Mouse (Mus musculus) monocyte, adult 59 days (primary cell): ENCODE data around the gene Extl1. TPM values are rescaled to one million over a fixed set of nuclear protein-coding genes. Genes with fewer than 3 reads are reported as not detected.

Experiments used
- total RNA-seq, 2 experiments: library from RNA; stranded (reverse); gene quantifications; one replicate each; pipeline ENCODE4 v1.2.4; 2023

Extl1 gene
- under 1 TPM; 0.10 to 0.39 TPM for total RNA-seq

GRCm38 (mm10) chr4:134383750-134384149, at the start of gene Extl1:
TSS of gene Extl1 (minus strand) at chr4:134383850.

DNA sequence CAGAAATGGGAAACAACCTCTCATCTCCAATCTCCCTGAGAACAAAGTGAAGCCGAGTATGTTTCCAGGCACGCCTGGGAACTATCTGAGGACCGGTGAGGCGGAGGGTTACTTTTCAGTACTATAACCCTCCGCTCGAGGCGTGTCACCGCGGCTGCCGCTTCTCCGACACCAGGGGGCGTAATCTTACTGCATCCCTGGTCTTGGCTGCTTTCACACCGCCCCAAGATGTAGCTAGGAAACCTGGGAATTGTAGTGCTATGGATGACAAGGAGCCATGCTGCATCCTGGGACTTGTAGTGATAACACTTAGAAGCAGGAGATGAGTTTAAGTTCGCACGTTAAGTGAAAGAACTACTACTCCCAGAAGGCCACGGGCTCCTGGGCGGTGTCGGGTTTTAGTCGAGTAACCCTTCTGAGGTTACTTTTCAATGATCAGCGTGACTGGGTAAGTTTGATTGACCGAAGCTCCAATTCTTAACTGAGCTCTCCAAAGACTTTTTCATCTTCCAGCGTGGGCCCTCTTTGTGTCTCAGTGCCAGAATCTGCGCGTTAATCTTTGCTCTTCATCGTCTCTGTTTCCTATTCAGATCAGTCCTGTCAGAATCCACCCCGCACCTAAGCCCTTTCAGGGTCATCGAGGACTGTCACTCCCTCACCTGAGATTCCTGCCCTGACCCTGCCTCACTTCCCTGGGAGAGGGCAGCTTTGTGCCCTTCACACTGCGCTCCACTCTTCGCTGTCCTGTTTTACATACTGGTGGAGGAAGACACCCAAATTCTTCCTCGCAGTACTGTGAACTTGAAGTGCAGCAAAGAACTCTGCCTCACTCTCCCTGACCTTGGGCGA, 12.6 kb upstream of the Extl1 start, which contains the start of gene Pafah2:
Gene Pafah2, plus strand, starts transcription at position 344 of the 849 bp plus-strand sequence.

DNA sequence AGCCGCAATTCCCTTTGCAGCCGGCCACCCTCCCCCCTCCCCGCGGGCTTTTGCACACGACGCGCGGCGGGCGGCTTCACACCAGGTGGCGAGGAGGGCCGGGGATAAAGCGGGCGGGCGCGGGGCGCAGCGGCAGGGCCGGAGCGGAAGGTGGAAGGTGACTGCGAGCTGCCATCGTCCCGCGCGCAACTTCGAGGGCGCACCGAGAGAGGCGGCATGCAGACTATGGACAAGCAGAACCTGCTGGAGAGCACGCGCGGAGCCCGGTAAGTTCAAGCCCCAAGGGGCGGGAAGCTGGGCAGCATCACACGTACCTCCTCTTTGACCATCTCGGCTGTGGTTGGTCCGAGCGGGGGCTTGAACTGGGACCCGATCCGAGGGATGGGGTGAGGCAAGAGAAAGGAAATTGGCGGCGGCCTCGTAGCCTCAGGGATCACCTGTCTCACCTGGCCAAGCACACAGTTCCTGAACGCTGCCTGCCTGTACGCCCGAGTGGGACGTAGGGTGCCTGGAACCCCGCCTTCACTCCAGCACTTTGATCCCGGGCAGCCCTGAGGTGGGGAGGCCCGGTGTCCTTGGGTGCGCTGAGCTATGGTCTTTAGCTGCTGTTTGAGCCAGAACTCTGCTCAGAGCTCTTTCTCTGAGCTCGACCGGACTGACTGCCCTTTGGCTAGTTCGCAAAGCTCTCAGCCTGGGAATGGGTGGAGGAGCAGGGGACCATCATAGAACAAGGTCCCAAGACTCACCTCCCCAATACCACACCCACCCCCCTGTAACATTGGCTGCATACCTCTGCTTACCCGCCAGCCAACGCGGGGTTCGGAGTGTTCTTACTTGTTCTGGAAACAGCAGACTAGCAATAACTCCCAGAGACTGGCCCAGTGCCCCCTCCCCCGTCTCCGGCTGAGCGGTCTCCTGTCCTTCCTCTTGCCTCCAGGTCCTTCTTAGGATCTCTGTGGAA, 40.3 kb downstream of the Extl1 start, which contains the start of gene Slc30a2:
Gene Slc30a2, plus strand, starts transcription at position 111 of the 961 bp plus-strand sequence.

GRCm38 (mm10) chr4:134314876-134315275, 68.8 kb downstream of the Extl1 start, which contains the start of gene Trim63:
TSS of gene Trim63 (plus strand) at chr4:134315120.

Other genes starting within 250 kb of the Extl1 start
- 10 to 100 TPM; 14.3 to 16.1 TPM for gene Cep85, start 196.7 kb downstream of the Extl1 start, total RNA-seq
- gene Gm7534, start 180.8 kb downstream of the Extl1 start, total RNA-seq: not detected
- gene Catsper4, start 156.5 kb downstream of the Extl1 start, total RNA-seq: not detected
- not detected for gene Cnksr1, start 145.5 kb downstream of the Extl1 start, total RNA-seq
- not detected for gene E130218I03Rik, start 140.2 kb downstream of the Extl1 start, total RNA-seq
- 10 to 100 TPM; 12.7 to 15.7 TPM for gene Zfp593, start 138.3 kb downstream of the Extl1 start, total RNA-seq
- not detected for gene Gm30191, start 136.9 kb downstream of the Extl1 start, total RNA-seq
- gene Grrp1, start 129.7 kb downstream of the Extl1 start, total RNA-seq: not detected
- gene Pdik1l, start 96.0 kb downstream of the Extl1 start, total RNA-seq: 10 to 100 TPM in 1 of 2 experiments, 1 to 10 TPM in 1; 9.4 to 10.7 TPM
- not detected for gene Trim63, start 68.7 kb downstream of the Extl1 start, total RNA-seq
- gene Slc30a2, start 40.7 kb downstream of the Extl1 start, total RNA-seq: not detected
- gene Pafah2, start 12.5 kb upstream of the Extl1 start, total RNA-seq: 1 to 10 TPM; 2.5 to 3.1 TPM
- 1 to 10 TPM; 5.8 to 9.0 TPM for gene Stmn1, start 84.5 kb upstream of the Extl1 start, total RNA-seq
- gene Paqr7, start 112.8 kb upstream of the Extl1 start, total RNA-seq: 10 to 100 TPM; 11.4 to 12.1 TPM
- gene Aunip, start 127.1 kb upstream of the Extl1 start, total RNA-seq: not detected
- 10 to 100 TPM; 36.3 to 43.1 TPM for gene Mtfr1l, start 151.5 kb upstream of the Extl1 start, total RNA-seq
- gene Selenon, start 168.3 kb upstream of the Extl1 start, total RNA-seq: 10 to 100 TPM; 23.7 to 33.2 TPM